Comparison of ENCODE assay signal across 8 mouse cellular contexts in the genomic region with DNA sequence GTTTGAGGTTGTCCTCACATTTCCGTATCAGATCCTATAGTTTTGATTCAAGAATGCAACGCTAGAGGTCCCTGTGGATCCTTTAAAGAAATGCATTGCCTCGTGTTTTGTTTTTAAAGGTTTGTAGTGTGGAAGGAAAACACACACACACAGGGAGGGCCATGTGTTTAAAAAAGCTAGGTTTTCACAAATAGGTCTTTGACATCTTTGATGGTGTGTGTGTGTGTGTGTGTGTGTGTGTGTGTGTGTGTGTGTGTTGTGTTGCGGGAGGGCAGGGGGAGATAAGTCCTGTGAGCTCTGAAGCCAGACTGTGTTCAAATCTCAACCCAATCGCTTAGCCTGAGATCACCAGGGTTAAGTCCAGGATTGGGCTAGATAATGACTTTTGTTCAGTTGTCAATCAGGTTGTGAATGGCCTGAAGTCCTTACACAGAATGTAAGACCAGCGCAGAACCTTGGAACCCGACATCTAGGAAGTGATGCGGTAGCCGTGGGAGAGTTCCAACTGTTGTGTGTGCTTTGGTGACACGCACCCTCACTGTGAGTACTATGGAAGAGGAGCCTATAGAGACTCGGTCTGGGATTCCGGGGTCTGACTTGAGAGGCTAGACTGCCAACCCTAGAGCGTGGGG. TPM values are rescaled to one million over a fixed set of nuclear protein-coding genes. Genes with fewer than 3 reads are reported as not detected.
DNase-seq lines count a peak whose midpoint lies in the region; ATAC-seq and TF ChIP-seq lines count a peak whose summit lies in the region.

No protein-coding gene starts in this region.

- peak overlapping the region; percentile 26 for H3K4me3 ChIP-seq in lung, embryonic 14.5 days (ENCODE audit: low read depth, low read length)
- H3K4me3 ChIP-seq in forebrain, postnatal 0 days (ENCODE audit: low read depth, low read length): peak overlapping the region; percentile 32
- peak overlapping the region; percentile 28 for H3K4me3 ChIP-seq in neural tube, embryonic 13.5 days

- no peaks in the 10 kb centered on the region for H3K4me1 ChIP-seq in lung, embryonic 14.5 days (ENCODE audit: insufficient read depth)
- peaks cover 8% of the 10 kb centered on the region for H3K4me1 ChIP-seq in forebrain, postnatal 0 days (ENCODE audit: insufficient read depth)
- H3K4me1 ChIP-seq in neural tube, embryonic 13.5 days (replicated peaks): peaks cover 14% of the 10 kb centered on the region; the same call in 1 of the 2 replicates

- peaks cover 3% of the 10 kb centered on the region; the same call in 1 of the 2 replicates for H3K27me3 ChIP-seq in lung, embryonic 14.5 days (ENCODE audit: insufficient read depth, low read length)
- H3K27me3 ChIP-seq in forebrain, postnatal 0 days (ENCODE audit: insufficient read depth, low read length): no peaks in the 10 kb centered on the region
- H3K27me3 ChIP-seq in neural tube, embryonic 13.5 days: peaks cover 78% of the 10 kb centered on the region

- H3K9me3 ChIP-seq in lung, embryonic 14.5 days (ENCODE audit: low read depth, low read length): no peaks in the 10 kb centered on the region
- no peaks in the 10 kb centered on the region for H3K9me3 ChIP-seq in forebrain, postnatal 0 days (ENCODE audit: low read length)
- H3K9me3 ChIP-seq in neural tube, embryonic 13.5 days: no peaks in the 10 kb centered on the region

- peak; percentile 85 for DNase-seq in lung, embryonic 14.5 days
- no peak for DNase-seq in lung, postnatal 4 days
- DNase-seq in adipocyte (ENCODE audit: low spot score) (peak; percentile 45), liver (peak; percentile 38)
- DNase-seq in forebrain, postnatal 0 days: peak; percentile 78
- DNase-seq in layer of hippocampus, adult 8-10 months (ENCODE audit: low spot score in 2 of 2): no peak
- DNase-seq in gastrocnemius, postnatal 10 days: no peak

- peak overlapping the region; percentile 5 for H3K9ac ChIP-seq in lung, embryonic 14.5 days
- peak overlapping the region; percentile 22; the same call in 1 of the 2 replicates for H3K9ac ChIP-seq in forebrain, postnatal 0 days
- peak overlapping the region; percentile 31; the same call in 1 of the 2 replicates for H3K9ac ChIP-seq in neural tube, embryonic 13.5 days

- H3K36me3 ChIP-seq in lung, embryonic 14.5 days (ENCODE audit: insufficient read depth): no peaks in the 10 kb centered on the region
- no peaks in the 10 kb centered on the region for H3K36me3 ChIP-seq in forebrain, postnatal 0 days (ENCODE audit: insufficient read depth)
- no peaks in the 10 kb centered on the region for H3K36me3 ChIP-seq in neural tube, embryonic 13.5 days

- 4% methylated on average over 13 of the region's 13 CpGs for WGBS in lung, embryonic 14.5 days
- 3% methylated on average over 13 of the region's 13 CpGs for WGBS in forebrain, postnatal 0 days
- WGBS in neural tube, embryonic 13.5 days: 4% methylated on average over 13 of the region's 13 CpGs

- ATAC-seq in lung, embryonic 14.5 days (ENCODE audit: insufficient read depth): peak; percentile 73
- peak; percentile 50 for ATAC-seq in forebrain, postnatal 0 days
- peak; percentile 66 for ATAC-seq in neural tube, embryonic 13.5 days (ENCODE audit: low read depth)

- TF ChIP-seq CTCF in lung, embryonic 14.5 days (IDR thresholded peaks at IDR 0.05; ENCODE audit: low read depth): peak; percentile 59
- peak; percentile 73 for TF ChIP-seq CTCF in forebrain, postnatal 0 days (IDR thresholded peaks at IDR 0.05; ENCODE audit: low read depth)

- H3K27ac ChIP-seq in lung, embryonic 14.5 days (ENCODE audit: low read depth): no peak overlapping the region
- no peak overlapping the region for H3K27ac ChIP-seq in forebrain, postnatal 0 days (ENCODE audit: low read depth, low read length)
- H3K27ac ChIP-seq in neural tube, embryonic 13.5 days (replicated peaks): no peak overlapping the region

- H3K4me2 ChIP-seq in lung, embryonic 14.5 days: peak overlapping the region; percentile 59
- H3K4me2 ChIP-seq in forebrain, postnatal 0 days (ENCODE audit: low read depth): peak overlapping the region; percentile 52
- peak overlapping the region; percentile 53 for H3K4me2 ChIP-seq in neural tube, embryonic 13.5 days

RNA-seq across cellular contexts. Expression of gene Cd247, which starts 8.4 kb away (rescaled TPM):
- 1.1 and 1.5 TPM in 2 replicates for polyA plus RNA-seq in lung, embryonic 14.5 days (2014; fragmentation: Nextera tagmentation; extraction: Ambion mirVana)
- 0.14 TPM in 1 of 2 replicates, not detected in the other for total RNA-seq in forebrain, postnatal 0 days (2014; rRNA removed)
- 0.28 and 0.67 TPM in 2 replicates for polyA plus RNA-seq in forebrain, postnatal 0 days (2015; fragmentation: Nextera tagmentation; extraction: Ambion mirVana)
- polyA plus RNA-seq in neural tube, embryonic 13.5 days (2015; fragmentation: Nextera tagmentation; extraction: Ambion mirVana): 0.60 and 0.99 TPM in 2 replicates
- under 1 TPM in 1 of 4 experiments, not detected in 3; 0.43 TPM for total RNA-seq in layer of hippocampus, adult 8-10 months (2022)
- 1 to 10 TPM; 1.6 to 1.9 TPM for total RNA-seq in gastrocnemius, postnatal 10 days (2021)

RNA-seq across cellular contexts. Expression of gene Creg1, which starts 16.5 kb away (rescaled TPM):
- polyA plus RNA-seq in lung, embryonic 14.5 days (2014; fragmentation: Nextera tagmentation; extraction: Ambion mirVana): 54.3 and 58.3 TPM in 2 replicates
- 20.0 and 22.7 TPM in 2 replicates for total RNA-seq in forebrain, postnatal 0 days (2014; rRNA removed)
- polyA plus RNA-seq in forebrain, postnatal 0 days (2015; fragmentation: Nextera tagmentation; extraction: Ambion mirVana): 34.7 and 42.3 TPM in 2 replicates
- polyA plus RNA-seq in neural tube, embryonic 13.5 days (2015; fragmentation: Nextera tagmentation; extraction: Ambion mirVana): 32.9 and 37.0 TPM in 2 replicates
- total RNA-seq in layer of hippocampus, adult 8-10 months (2022): 10 to 100 TPM; 27.6 to 49.9 (median 40.4) TPM
- total RNA-seq in gastrocnemius, postnatal 10 days (2021): 10 to 100 TPM; 37.2 to 42.5 TPM

Comparison
In these comparisons a context has a peak if more than half of its experiments do, and no peak if none do; other contexts are left out.
1. DNase-seq: peak in lung, embryonic 14.5 days (single experiment), adipocyte (single experiment), forebrain, postnatal 0 days (single experiment) and liver (single experiment); none in lung, postnatal 4 days (0 of 2), layer of hippocampus, adult 8-10 months (0 of 2) and gastrocnemius, postnatal 10 days (single experiment).
2. Peak in every context shown above with its lines, with median percentiles within 50 percentile points of each other: ATAC-seq, H3K4me2 ChIP-seq, H3K4me3 ChIP-seq and H3K9ac ChIP-seq.